Mouse (Mus musculus) MN1 (cell line): ENCODE results near the gene Pfkfb3.
A peak's percentile ranks its signal among the peaks of the same experiment; 100 is the strongest.

Experiments used
- DNase-seq: peaks from one replicate; pipeline ENCODE4 v3.0.0-alpha.2; 2016; ENCODE audit warnings: low spot score

Pfkfb3 gene

DNA sequence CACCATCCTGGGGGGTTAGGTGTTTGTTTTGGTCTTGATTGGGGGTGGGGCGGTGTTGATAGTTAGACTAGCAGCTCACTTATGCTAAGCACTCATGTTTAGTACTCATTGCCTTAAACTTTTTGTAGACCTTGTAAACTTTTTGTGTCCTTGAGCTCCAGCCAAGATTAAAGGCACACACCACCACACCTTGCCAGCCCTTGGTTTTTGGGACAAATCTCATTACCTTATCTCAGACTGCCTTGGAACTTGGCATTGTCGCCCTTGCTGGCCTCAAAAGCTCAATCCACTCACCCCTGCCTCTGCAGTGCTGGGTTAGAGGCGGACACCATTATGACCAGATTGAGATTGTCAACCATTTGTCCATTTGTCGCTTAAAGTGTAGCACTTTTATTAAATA is 125.3 kb downstream of the Pfkfb3 start:
- DNase-seq, result no peak

DNA sequence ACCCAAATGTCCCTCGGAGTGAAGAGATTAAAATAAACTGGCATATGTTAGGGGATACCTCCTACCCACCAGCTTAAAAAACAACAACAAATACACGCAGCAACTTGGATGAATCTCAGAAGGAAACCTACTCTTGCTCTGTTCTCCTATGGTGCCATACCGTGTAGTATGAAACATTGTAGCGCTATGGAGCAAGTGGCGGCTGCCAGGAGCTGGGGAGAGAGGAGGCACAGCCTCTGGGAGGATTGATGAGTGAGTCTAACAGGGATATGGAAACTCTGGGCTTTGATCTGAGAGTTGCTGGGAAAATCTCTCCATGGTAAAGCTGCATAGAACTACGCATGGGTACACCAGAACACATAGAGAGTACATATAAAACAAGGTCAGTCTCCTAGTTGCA is 126.3 kb downstream of the Pfkfb3 start:
- no peak for DNase-seq

DNA sequence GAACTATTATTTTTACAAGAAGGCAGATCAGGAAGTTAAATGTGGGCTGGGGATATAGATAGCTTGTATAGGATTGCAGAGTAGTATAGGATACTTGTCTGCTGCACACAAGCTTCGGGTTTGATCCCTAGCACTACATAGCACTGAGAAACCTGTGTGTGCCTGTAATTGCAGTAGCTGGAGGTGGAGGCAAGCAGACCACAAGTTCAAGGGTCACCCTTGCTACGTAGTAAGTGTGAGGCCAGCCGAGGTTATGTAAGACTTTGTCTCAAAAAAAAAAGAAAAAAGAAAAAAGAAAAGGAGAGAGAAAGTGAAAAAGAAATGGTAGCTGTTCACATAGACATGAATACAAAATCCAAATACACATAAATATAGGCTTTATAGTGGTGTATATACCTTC is 127.5 kb downstream of the Pfkfb3 start:
- DNase-seq, result no peak

- DNase-seq, result peak; percentile 75
These were observed 128.3 kb downstream of the Pfkfb3 start for GRCm38 (mm10) chr2:11425421-11426131.

DNA sequence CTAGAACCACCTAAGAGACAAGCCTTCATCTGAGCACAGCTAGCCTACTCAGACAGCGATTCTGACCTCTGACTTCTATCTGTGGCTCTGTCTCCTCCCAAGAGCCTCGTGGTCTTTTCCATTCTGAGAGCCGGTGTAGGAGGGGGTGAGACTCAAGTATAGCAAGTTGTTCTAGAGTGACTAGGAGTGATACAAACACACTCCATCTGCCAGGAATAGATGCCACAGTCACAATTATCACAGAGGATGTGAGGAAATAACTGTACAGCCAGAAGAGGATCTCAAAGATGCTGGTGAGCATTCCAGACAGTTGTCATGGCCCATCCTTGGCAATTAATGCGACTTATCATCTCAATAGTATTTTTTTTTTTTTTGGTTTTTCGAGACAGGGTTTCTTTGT is 129.6 kb downstream of the Pfkfb3 start:
- DNase-seq, result no peak

GRCm38 (mm10) chr2:11423421-11423820 is 130.5 kb downstream of the Pfkfb3 start:
- DNase-seq, result no peak

DNA sequence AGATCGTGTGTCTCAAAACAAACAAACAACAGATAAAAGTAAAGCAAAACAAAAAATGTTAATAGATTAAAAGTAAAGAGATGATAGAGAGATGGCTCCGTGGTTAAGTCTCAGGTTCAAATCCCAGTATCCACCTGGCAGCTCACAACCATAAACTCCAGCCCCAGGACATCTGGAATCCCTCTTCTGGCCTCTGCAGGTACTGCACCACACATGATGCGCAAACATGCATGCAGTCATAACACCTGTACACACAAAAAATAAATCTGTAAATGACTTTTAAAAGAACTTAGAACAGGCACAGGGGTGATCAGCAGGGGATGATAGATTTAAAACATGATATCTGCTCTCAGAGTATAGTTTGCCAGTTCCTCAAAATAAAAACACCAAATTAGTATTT is 131.5 kb downstream of the Pfkfb3 start:
- DNase-seq, result no peak
